Mouse (Mus musculus): ENCODE data around the gene Rimbp3.
"Not testable (repeated sequence)": the region's sequence is repeated elsewhere in the genome, so short reads cannot be mapped to it uniquely, and the experiment has no call there.

The Rimbp3 gene

DNA sequence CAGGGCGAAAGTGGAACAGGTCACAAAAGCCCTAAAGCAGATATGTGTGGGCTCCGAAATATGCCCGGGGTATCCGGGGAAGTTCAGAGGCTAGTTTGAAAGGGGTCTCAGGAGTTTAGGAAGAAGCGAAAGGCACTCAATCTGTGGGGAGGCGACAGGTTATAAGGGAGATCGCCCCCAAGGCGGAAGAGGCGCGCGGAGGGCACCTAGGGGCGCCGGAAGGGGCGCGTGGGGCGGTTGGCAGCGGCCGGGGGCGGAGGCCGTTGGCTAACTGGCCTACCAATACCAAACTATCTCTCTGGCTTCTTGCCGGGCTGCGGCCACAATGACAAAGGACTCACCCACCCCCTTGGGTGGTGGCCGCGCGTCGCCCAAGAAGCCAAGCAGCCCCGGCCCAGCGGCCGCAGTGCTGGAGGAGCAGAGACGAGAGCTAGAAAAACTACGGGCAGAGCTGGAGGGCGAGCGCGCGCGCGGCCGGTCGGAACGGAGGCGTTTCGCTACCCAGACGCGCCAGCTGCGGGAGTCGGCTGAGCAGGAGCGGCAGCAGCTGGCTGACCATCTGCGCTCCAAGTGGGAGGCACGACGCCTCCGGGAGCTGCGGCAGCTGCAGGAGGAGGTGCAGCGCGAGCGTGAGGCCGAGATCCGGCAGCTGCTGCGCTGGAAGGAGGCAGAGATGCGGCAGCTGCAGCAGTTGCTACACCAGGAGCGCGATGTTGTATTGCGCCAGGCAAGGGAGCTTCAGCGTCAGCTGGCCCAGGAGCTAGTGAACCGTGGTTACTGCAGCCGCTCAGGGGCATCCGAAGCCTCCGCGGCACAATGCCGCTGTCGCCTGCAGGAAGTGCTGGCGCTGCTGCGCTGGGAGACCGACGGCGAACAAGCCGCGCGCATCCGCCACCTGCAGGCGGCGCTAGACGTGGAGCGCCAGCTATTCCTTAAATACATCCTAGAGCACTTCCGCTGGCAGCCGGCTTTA, at the start of gene Rimbp3:
Gene Rimbp3 (plus strand): TSS at position 215 of the 973 bp plus-strand sequence.
- DNase-seq (ENCODE audit: low read depth, low spot score): peak; percentile 97

DNA sequence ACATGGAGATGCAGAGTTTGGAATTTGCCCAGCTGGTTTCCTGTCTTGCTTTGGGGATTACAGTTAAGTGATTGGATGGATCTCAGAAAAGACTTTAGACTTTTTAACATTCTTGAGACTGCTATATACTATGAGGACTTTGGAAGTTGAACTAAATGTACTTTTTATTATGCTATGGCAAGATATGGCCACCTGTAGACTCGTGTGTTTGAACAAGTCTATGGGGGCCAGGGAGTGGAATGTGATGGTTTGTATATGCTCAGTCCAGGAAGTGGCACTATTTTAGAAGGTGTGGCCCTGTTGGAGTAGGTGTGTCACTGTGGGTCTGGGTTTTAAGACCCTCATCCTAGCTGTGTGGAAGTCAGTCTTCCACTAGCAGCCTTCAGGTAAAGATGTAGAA, 42.9 kb upstream of the Rimbp3 start:
- DNase-seq (ENCODE audit: low read depth, low spot score): not testable (repeated sequence)

DNA sequence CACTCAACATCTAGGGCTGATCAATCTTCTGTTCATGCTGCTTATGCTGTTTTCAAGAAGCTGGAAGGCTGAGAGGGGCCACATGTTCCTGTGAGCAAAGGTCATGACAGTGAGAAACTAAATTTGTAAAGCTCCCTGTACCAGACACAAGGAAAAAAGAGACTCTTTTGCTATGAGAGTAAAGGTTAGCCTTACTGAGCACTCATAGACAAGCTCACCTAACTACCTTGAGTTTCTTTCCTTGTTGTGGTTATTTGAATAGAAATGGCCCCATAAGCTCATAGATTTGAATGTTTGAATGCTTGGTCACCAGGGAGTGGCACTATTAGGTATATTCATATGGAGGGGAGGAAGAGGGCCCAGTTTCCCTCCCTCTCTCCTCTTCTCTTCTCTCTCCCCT, 41.2 kb upstream of the Rimbp3 start:
- no peak for DNase-seq (ENCODE audit: low read depth, low spot score)

- DNase-seq (ENCODE audit: low read depth, low spot score): no peak
Measured at GRCm38 (mm10) chr16:17168049-17168448, 40.4 kb upstream of the Rimbp3 start.

DNA sequence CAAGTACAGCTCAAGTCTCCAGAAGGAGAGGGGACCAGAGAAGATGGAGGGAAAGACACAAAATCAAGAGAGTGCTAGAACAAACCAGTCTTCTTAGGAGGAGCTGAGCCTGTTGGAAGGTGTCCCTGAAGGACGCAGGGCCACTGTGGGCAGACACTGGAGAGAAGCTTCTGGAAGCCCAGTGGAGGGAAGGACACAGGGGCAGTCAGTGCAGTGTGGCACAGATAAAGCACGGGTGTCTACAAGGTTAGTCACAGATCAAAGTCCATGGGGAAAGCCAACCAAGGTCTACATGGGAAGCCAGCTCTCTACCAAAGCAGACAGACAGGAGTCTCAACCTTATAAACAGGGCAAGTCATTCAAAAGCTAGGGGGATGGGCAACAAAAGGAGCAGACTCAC, 32.6 kb upstream of the Rimbp3 start:
- no peak for DNase-seq (ENCODE audit: low read depth, low spot score)

DNA sequence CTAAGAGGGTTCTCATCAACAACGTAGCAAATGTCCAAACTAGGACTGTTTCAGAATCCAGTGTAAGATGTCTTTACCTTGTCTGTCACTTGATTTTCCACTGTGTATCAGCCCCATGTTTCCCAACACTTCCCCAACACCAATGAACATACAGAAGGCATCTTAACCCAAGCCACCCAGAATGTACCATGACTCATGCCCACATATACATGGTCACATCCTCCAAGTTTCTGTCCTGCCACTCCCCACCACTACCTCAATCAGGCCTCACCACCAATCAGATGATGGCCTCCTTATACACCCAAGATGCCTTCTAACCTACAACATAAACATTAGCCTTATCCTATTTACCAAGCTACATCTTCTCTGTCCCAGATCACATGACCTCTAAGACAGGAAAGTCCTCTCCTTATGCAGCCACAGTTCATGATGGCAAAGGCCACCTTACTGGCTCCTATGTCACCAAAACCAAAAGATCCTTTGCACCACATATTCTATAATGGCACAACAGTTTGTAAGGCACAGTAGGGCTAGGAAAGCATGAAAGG, 30.7 kb upstream of the Rimbp3 start:
- DNase-seq (ENCODE audit: low read depth, low spot score): no peak

GRCm38 (mm10) chr16:17179706-17180105, 28.7 kb upstream of the Rimbp3 start:
- no peak for DNase-seq (ENCODE audit: low read depth, low spot score)

DNA sequence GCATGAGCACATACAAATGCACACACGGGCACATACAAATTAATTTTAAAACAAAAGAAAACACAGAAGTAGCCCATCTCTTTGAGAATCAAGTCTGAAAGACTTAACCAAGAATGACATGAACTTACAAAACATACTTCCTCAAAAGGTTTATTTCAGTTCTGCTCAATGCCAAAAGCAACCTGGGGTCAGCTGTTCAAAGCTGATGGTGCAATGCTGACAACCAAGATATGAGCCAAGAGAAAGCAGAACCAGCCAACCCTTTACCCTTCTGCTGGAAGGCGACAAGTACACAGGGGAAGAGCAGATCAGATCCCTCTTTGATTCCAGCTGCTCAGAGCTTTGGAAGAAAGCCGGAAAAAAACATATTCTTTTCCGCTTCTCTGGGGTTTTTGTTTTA, 27.0 kb upstream of the Rimbp3 start:
- no peak for DNase-seq (ENCODE audit: low read depth, low spot score)

DNA sequence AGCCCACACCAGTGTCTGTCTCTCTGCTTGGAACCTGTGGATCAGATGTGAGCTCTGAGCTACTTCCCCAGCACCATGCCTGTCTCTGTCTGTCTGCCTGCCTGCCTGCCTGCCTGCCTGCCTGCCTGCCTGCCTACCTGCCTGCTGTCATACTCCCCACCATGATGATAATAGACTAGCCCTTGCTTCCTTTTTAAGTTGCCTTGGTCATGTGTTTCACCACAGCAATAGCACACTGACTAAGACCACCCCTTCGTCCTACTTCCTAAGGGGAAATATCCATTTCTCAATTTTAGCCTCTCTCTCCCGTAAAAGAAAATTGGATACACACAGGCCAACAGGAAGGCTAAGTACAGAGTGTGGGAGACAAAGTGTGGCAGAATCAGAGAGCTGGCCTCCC, 26.3 kb upstream of the Rimbp3 start:
- DNase-seq (ENCODE audit: low read depth, low spot score): no peak

DNA sequence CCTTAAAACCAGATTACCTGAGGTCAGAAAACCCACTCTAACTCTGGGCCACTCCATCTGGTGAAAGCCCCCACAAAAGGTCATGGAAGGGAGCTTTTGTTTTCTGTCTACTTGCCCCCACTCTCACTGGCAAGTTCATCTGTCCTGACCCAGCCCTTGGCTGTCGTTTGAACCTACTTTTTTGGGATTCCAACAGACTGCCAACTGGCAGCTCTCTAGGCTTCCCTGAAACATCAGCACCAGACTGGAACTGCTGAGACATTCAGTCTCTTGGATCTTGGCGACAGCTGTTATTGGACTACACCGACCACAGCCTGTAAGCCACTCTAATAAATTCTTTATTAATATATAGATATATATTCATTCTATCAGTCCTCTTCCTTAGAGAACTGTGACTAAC, 25.4 kb upstream of the Rimbp3 start:
- no peak for DNase-seq (ENCODE audit: low read depth, low spot score)

GRCm38 (mm10) chr16:17185475-17185874, 22.9 kb upstream of the Rimbp3 start:
- no peak for DNase-seq (ENCODE audit: low read depth, low spot score)

DNA sequence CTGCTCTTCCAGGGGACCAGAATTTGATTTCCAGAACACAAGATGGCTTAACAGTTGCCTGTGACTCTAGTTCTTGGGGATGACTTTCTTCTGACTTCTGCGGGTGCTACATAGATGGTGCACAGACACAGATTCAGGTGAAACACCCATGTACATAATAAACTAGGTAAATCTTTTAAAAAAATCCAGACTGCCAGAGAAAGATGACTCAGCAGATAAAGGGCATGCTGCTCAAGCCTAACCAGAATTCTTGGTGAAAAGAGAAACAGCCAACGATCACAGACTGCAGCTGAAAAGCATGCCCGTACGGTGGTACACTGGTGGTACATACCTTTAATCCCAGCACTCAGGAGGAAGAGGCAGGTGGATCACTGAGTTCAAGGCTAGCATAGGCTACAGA, 14.6 kb upstream of the Rimbp3 start:
- DNase-seq (ENCODE audit: low read depth, low spot score): no peak

DNA sequence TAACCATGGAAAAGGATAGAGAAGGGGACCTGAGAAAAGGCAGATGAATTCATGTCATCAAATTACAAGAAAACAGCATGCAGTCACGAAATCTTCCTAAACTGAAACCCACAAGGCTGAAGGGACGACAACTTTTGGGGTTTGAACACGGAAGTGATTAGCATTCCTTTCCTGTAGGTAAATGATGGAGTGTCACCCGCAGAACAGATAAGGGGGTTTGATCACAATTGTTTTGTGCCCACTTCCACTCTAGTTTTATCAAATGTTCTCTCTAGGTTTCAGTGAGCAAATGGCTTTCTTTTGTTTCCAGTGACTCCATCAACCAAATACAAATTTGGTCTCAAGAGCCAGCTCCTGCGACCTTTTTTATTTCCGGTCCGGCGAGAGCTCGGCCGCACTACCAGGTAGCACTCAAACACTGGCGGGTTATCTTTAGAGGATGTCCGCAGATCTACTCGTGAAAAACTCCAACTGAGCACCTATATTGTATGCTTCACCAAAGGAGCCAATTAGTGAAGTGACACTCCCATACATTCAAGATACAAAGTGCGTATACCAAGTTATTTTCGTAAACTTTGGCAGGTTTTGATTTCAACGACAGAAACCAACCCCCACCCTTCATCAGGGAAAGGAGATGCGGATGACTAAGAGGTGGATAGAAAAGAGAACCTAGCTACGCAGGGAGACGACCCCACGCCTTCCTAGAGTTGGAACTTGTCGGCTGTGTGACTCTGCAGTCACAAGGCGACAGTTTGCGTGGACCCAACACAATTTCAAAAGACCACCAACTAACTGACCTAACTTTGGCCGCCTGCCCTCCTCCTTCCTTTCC, 8.1 kb upstream of the Rimbp3 start:
- no peak for DNase-seq (ENCODE audit: low read depth, low spot score)

DNA sequence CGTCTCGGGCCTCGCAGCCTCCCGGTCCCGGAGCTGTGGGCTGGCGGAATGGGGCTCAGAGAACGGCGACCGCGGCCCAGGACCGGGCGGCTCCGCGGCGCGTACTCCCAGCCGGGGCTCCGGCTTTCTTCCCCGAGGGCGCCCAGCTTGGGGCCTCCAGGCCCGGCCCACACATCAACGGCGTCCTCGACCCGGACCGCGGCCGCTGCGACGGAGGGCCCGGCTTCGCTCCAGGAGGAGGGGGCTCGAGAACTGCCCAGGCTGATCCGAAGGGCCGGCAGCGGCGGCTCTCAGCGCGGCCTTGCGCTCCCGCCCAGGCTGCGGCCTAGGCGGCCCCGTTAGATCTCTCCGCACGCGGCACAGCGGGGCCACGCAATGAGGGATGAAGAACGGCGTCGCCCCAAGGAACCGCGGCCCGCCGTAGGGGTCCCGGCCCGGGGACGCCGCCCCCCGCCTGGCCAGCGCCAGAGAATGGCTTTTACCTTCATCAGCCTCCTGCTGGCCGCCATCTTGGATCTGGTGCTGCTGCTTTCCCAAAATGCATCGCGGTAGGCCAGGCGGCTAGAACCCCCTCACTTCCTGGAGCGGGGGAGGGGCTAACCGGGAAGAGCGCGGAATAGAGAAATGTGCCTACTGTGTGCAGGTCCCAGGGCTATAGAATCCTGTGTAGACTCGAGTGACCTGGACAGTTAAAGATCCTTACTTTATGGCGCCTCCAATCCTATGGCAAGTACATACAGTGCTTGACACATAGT, 7.3 kb upstream of the Rimbp3 start:
- peak; percentile 94 for DNase-seq (ENCODE audit: low read depth, low spot score)

- no peak for DNase-seq (ENCODE audit: low read depth, low spot score)
Measured at GRCm38 (mm10) chr16:17201977-17202376, 6.4 kb upstream of the Rimbp3 start.

- no peak for DNase-seq (ENCODE audit: low read depth, low spot score)
Measured at GRCm38 (mm10) chr16:17202549-17202948, 5.9 kb upstream of the Rimbp3 start, which contains the start of gene Ube2l3. Gene Ube2l3 (minus strand): TSS chr16:17202649.

GRCm38 (mm10) chr16:17204990-17205389, 3.4 kb upstream of the Rimbp3 start:
- DNase-seq (ENCODE audit: low read depth, low spot score): peak; percentile 74

- DNase-seq (ENCODE audit: low read depth, low spot score): no peak
Measured at GRCm38 (mm10) chr16:17209404-17209960, 1.1 kb downstream of the Rimbp3 start.

DNA sequence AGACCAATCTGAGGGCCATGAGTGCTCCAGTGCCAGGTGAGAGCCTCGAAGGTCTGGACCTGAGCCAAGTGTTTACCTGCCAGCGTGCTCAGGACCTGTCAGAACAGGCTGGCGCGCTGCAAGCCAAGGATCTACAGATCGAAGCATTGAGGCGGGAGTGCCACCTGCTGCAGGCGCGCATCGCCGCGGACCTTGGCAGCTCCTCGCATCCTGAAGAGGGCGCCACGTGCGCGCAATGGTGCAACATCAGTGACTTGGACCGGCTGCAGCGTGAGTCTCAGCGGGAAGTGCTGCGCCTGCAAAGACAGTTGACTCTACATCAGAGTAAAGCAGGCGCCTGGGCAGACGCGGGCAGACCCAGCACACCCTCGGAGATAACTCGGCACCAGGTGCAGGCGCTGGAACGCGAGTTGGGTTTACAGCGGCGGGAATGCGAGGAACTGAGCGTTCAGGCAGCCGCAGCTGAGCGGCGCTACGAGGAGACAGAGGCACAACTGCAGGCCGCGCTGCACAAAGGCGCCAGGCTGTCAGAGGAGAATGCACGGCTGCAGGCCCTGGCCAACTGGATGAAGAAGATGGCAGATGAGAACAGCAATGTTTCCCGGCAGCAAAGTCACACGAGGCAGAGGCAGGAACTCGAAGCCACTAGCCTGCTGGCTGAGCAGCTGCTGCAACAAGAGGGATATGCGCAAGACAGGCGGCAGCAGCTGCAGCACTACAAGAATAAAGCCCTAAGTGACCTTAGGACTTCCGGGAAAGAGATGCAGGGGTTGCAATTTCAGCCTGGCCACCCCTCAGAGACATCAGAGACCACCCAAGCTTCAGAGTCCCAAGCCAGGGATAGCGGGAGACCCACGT, 1.8 kb downstream of the Rimbp3 start:
- peak; percentile 96 for DNase-seq (ENCODE audit: low read depth, low spot score)
